Mouse (Mus musculus): ENCODE data around the gene Gm4981. TPM values are rescaled to one million over a fixed set of nuclear protein-coding genes. Genes with fewer than 3 reads are reported as not detected.

Gene Gm4981
- polyA plus RNA-seq, 1 experiment from 2014 or later, result not detected

GRCm38 (mm10) chr10:58211213-58211612, 25.3 kb downstream of the Gm4981 start:
- no peaks in the 10 kb centered on the region for H3K4me1 ChIP-seq (ENCODE audit: control insufficient read depth, insufficient read depth, low read length)
- ATAC-seq (ENCODE audit: insufficient read depth, low FRiP score), result no peak
- no peak overlapping the region for H3K9ac ChIP-seq (ENCODE audit: low read length)
- 89% methylated on average over 2 of the region's 2 CpGs for WGBS
- H3K36me3 ChIP-seq (ENCODE audit: control insufficient read depth, insufficient read depth, low read length), result no peaks in the 10 kb centered on the region
- H3K27me3 ChIP-seq (ENCODE audit: control insufficient read depth, insufficient read depth, low read length), result no peaks in the 10 kb centered on the region
- H3K27ac ChIP-seq (ENCODE audit: low read length), result no peak overlapping the region
- no peaks in the 10 kb centered on the region; the same call in 1 of the 2 replicates for H3K9me3 ChIP-seq (replicated peaks; ENCODE audit: control insufficient read depth, low read length)
- H3K4me2 ChIP-seq (ENCODE audit: low read depth, low read length), result no peak overlapping the region
- no peak overlapping the region for H3K4me3 ChIP-seq (replicated peaks; ENCODE audit: low read length)

GRCm38 (mm10) chr10:58210514-58210913, 26.0 kb downstream of the Gm4981 start:
- H3K4me3 ChIP-seq (replicated peaks; ENCODE audit: low read length), result no peak overlapping the region
- H3K9me3 ChIP-seq (replicated peaks; ENCODE audit: control insufficient read depth, low read length), result no peaks in the 10 kb centered on the region; the same call in 1 of the 2 replicates
- H3K4me2 ChIP-seq (ENCODE audit: low read depth, low read length), result no peak overlapping the region
- H3K27me3 ChIP-seq (ENCODE audit: control insufficient read depth, insufficient read depth, low read length), result no peaks in the 10 kb centered on the region
- H3K36me3 ChIP-seq (ENCODE audit: control insufficient read depth, insufficient read depth, low read length), result no peaks in the 10 kb centered on the region
- H3K27ac ChIP-seq (ENCODE audit: low read length), result no peak overlapping the region
- no peaks in the 10 kb centered on the region for H3K4me1 ChIP-seq (ENCODE audit: control insufficient read depth, insufficient read depth, low read length)
- no peak overlapping the region for H3K9ac ChIP-seq (ENCODE audit: low read length)
- ATAC-seq (ENCODE audit: insufficient read depth, low FRiP score), result no peak
- WGBS, result 41% methylated on average over 1 of the region's 1 CpGs

GRCm38 (mm10) chr10:58209710-58210467, 26.6 kb downstream of the Gm4981 start:
- Histone ChIP-seq H3K9ac (ENCODE audit: low read length) (no peak overlapping the region), H3K27ac (ENCODE audit: low read length) (no peak overlapping the region), H3K4me3 (replicated peaks; ENCODE audit: low read length) (no peak overlapping the region), H3K27me3 (ENCODE audit: control insufficient read depth, insufficient read depth, low read length) (no peaks in the 10 kb centered on the region), H3K9me3 (replicated peaks; ENCODE audit: control insufficient read depth, low read length) (no peaks in the 10 kb centered on the region; the same call in 1 of the 2 replicates), H3K4me2 (ENCODE audit: low read depth, low read length) (no peak overlapping the region), H3K4me1 (ENCODE audit: control insufficient read depth, insufficient read depth, low read length) (no peaks in the 10 kb centered on the region), H3K36me3 (ENCODE audit: control insufficient read depth, insufficient read depth, low read length) (no peaks in the 10 kb centered on the region)
- 64% methylated on average over 2 of the region's 2 CpGs for WGBS
- ATAC-seq (ENCODE audit: insufficient read depth, low FRiP score), result no peak; the same call in 1 of the 2 replicates

GRCm38 (mm10) chr10:58206639-58207404, 29.7 kb downstream of the Gm4981 start:
- 82% methylated on average over 4 of the region's 4 CpGs for WGBS
- H3K27ac ChIP-seq (ENCODE audit: low read length), result no peak overlapping the region
- H3K9me3 ChIP-seq (replicated peaks; ENCODE audit: control insufficient read depth, low read length), result no peaks in the 10 kb centered on the region; the same call in 1 of the 2 replicates
- H3K4me3 ChIP-seq (replicated peaks; ENCODE audit: low read length), result no peak overlapping the region
- ATAC-seq (ENCODE audit: insufficient read depth, low FRiP score), result no peak
- H3K4me1 ChIP-seq (ENCODE audit: control insufficient read depth, insufficient read depth, low read length), result no peaks in the 10 kb centered on the region
- no peak overlapping the region for H3K4me2 ChIP-seq (ENCODE audit: low read depth, low read length)
- no peaks in the 10 kb centered on the region for H3K36me3 ChIP-seq (ENCODE audit: control insufficient read depth, insufficient read depth, low read length)
- H3K9ac ChIP-seq (ENCODE audit: low read length), result no peak overlapping the region
- H3K27me3 ChIP-seq (ENCODE audit: control insufficient read depth, insufficient read depth, low read length), result no peaks in the 10 kb centered on the region

GRCm38 (mm10) chr10:58205986-58206385, 30.5 kb downstream of the Gm4981 start:
- no peaks in the 10 kb centered on the region for H3K36me3 ChIP-seq (ENCODE audit: control insufficient read depth, insufficient read depth, low read length)
- H3K9me3 ChIP-seq (replicated peaks; ENCODE audit: control insufficient read depth, low read length), result no peaks in the 10 kb centered on the region; the same call in 1 of the 2 replicates
- 45% methylated on average over 1 of the region's 1 CpGs for WGBS
- no peak overlapping the region for H3K9ac ChIP-seq (ENCODE audit: low read length)
- no peaks in the 10 kb centered on the region for H3K27me3 ChIP-seq (ENCODE audit: control insufficient read depth, insufficient read depth, low read length)
- H3K4me1 ChIP-seq (ENCODE audit: control insufficient read depth, insufficient read depth, low read length), result no peaks in the 10 kb centered on the region
- ATAC-seq (ENCODE audit: insufficient read depth, low FRiP score), result no peak; the same call in 1 of the 2 replicates
- no peak overlapping the region for H3K4me2 ChIP-seq (ENCODE audit: low read depth, low read length)
- H3K27ac ChIP-seq (ENCODE audit: low read length), result no peak overlapping the region
- H3K4me3 ChIP-seq (replicated peaks; ENCODE audit: low read length), result no peak overlapping the region

Other genes starting within 250 kb of the Gm4981 start
- gene AW822073, start 11.8 kb downstream of the Gm4981 start, polyA plus RNA-seq (2015; fragmentation: Nextera tagmentation; extraction: Ambion mirVana), result not detected in 2 replicates
- gene Duxf3, start 4.0 kb downstream of the Gm4981 start, polyA plus RNA-seq (2015; fragmentation: Nextera tagmentation; extraction: Ambion mirVana), result not detected in 2 replicates
- gene Gcc2, start 18.8 kb upstream of the Gm4981 start, polyA plus RNA-seq (2015; fragmentation: Nextera tagmentation; extraction: Ambion mirVana), result 49.7 and 67.0 TPM in 2 replicates
- gene Lims1, start 86.8 kb upstream of the Gm4981 start, polyA plus RNA-seq (2015; fragmentation: Nextera tagmentation; extraction: Ambion mirVana), result 136 and 161 TPM in 2 replicates
- 21.3 and 23.3 TPM in 2 replicates for gene Ranbp2, start 210.2 kb upstream of the Gm4981 start, polyA plus RNA-seq (2015; fragmentation: Nextera tagmentation; extraction: Ambion mirVana)

Data from stomach, embryonic 16.5 days (tissue).